Mouse (Mus musculus) skeletal muscle tissue, postnatal 0 days (tissue): Measurements from ENCODE around the gene Bglap. TPM values are rescaled to one million over a fixed set of nuclear protein-coding genes. Genes with fewer than 3 reads are reported as not detected.

ENCODE experiments used
- polyA plus RNA-seq: library from polyadenylated mRNA; unstranded; fragments of >200 nt; fragmentation: Nextera tagmentation; extraction: Ambion mirVana; gene quantifications from 2 replicates; pipeline ENCODE4 v1.2.1, GENCODE M21; 2015

The Bglap gene
- not detected in 2 replicates for polyA plus RNA-seq

DNA sequence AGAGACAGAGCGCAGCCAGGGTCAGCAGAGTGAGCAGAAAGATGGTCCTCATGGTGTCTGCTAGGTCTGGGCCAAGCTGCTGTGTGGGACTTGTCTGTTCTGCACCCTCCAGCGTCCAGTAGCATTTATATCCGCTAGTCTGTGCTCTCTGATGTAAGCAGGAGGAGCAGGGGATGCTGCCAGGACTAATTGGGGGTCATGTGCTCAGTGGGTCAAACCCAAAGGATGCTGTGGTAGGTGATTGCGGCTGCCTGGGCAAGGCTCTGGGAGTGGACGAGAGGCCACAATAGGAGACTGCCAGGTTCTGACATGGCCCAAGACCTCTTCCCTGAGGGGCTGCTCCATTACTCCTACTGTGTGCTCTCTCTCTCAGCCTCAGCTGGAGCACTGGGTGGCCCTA lies at the start of gene Bglap:
Gene Bglap, minus strand, starts transcription at position 101 of the 400 bp plus-strand sequence.

DNA sequence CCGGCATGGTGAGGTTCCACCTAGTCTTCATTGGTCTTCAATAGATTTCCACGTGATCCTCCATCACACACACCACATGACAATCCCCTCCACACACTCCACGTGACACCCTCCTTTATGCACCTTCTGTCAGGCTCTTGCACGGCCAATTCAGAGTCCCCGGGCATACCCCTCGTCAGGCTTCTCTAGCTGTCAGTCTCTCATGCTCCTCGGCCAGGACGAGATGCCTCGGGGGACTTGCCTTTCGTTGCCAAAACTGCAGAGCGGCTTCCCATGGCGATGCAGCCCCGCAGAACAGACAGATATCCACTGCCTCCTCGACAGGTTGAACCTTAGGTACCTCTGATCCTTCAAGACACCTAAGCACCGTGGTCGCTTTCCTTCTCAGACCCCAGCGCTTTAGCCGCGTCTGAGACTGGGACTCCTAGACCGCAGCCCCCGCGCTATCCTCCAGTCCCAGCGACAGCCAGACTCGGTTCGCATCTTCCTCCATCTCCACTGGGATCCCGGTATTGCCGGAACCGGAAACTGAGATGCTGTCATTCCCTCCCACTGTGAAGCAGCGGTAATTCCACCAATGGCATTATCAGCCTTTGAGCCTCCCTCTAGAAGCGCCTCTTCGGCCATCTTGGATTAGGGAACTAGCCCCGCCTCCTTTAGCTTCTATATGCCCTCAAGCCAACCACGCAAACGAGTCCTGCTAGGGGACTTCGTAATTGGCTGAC lies 40.5 kb upstream of the Bglap start, which contains the start of gene Slc25a44:
Gene Slc25a44, minus strand, starts transcription at position 535 of the 725 bp plus-strand sequence.

DNA sequence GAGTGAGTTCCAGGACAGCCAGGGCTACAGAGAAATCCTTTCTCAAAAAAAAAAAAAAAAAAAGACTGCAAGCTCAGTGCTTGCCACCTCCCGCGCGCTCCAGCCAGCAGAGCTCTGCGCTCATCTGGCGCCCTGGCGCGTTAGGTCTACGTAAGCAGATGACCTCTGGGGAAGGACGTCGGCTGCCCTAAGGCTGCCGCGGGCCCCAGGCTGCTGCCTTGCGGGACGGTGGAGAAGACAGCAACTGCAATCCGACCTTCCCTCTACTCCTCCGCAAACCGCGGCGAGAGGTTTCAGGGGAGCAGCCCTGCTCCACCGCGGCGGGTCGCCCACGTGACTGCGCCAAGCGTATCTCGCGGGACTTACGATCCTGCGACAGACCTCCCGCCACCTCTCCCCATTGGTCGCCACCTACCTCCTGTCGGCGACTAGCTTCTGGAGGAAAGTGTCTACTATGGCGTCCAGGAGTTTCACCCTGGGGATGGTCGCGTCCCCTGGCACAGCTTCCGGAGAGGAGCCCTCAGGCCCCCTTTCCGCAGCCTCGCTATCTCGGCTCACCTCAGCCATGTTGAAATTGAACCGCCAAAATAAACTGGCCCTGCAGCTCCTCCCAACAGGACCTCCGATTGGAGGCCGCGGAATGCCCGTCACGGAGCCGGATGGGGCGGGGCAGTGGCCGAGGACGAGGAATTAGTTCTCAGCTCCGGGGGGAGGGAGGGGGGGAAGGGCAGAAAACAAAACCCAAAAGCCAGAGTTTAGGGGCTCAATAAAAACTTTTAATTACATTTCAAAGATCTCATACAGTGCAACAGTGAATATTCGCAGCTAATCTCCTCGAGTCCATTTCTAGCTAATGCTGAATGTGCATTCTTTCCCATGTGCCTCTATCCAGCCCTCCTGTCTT lies 25.7 kb upstream of the Bglap start, which contains the start of gene Pmf1:
Gene Pmf1, minus strand, starts transcription at position 591 of the 904 bp plus-strand sequence.

DNA sequence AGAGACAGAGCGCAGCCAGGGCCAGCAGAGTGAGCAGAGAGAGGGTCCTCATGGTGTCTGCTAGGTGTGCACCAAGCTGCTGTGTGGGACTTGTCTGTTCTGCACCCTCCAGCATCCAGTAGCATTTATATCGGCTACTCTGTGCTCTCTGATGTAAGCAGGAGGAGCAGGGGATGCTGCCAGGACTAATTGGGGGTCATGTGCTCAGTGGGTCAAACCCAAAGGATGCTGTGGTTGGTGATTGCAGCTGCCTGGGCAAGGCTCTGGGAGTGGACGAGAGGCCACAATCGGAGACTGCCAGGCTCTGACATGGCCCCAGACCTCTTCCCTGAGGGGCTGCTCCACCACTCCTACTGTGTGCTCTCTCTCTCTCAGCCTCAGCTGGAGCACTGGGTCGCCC lies 5.7 kb downstream of the Bglap start, which contains the start of gene Bglap2:
Gene Bglap2, minus strand, starts transcription at position 101 of the 400 bp plus-strand sequence.

DNA sequence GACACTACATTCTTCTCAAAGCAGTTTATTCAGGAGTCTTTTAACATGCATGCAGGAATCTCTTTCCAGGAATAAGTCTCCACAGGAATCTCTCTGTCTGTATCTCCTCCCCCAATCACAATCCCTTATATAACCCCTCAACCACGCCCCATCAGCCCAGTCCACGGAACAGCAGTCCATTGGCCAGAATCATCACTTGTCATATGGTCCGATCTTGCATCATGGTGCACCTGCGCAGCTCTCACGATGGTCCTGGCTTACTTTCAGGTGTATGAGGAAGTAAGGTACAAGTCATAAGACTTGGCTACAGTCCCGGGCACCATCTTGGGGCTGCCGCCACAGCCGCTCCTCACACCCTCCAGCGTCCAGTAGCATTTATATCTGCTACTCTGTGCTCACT lies 11.6 kb downstream of the Bglap start, which contains the start of gene Bglap3:
Gene Bglap3, minus strand, starts transcription at position 101 of the 400 bp plus-strand sequence.

DNA sequence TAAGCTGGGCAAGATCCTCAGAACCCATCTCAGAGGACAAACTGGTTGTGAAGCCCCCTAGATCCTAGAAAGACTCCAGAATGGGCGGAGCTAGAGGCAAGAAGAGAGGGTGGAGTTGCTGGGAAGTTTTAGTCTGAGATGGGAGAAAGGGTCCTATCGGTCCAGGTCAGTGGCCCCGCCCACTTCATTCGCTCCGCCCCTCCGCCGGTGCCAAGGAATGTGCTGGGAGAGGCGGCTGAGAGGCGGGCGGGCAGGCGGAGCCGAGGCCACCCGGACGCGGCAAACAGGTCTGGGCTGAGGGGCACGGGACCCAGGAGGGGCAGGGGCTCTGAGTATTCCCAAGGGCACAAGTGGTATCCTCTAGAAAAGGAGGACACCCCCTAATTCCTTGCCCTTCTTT lies 19.9 kb downstream of the Bglap start, which contains the start of gene Paqr6:
Gene Paqr6, plus strand, starts transcription at position 248 of the 400 bp plus-strand sequence.

DNA sequence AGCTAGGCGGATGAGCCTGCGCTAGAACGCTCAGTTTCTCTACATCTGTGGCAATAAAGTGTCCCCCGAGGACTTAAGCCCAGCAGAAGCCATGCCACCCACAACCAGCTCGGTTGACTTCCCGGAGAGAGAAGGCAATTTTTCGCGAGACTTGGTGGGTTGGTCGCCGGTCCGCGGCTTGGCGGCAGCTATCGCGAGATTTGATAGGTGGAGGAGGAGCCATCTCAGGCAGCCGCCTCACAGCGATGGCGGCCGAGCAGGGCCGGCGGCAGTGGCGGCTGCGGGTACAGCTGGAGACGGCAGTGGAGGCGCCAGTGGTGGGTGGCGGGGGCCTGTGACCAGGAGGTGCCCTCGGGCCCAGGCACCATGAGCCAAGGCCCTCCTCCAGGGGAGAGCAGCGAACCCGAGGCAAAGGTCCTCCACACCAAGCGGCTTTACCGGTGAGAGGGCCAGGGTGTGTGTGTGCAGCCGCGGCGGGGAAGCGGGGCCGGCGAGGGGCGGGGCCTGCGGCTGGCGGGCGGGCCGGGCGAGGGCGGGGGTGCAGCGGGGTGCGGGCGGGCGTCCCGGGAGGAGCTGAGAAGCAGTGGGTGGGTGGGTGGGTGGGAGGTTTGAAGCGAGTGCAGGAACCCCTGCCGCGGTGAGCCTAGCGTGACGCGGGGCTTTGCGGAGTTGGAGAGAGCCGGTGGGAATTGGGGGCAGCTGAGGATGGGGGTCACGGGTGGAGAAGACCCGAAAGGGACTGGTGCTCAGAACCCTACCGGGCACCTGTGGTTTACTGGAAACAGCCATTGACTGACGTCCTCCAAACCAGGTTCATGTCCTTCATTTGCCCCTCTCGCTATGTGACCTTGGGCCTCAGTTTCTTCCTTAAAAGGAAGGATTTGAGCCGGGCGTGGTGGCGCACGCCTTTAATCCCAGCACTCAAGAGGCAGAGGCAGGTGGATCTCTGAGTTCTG lies 47.9 kb downstream of the Bglap start, which contains the start of the genes Tmem79 and Smg5:
Gene Tmem79, minus strand, starts transcription at position 91 of the 956 bp plus-strand sequence.
Gene Smg5, plus strand, starts transcription at position 203 of the 956 bp plus-strand sequence.

Other genes with a start within 250 kb of the Bglap start
- gene Mef2d, start 242.1 kb downstream of the Bglap start, polyA plus RNA-seq = 63.1 and 70.4 TPM in 2 replicates
- gene Rhbg, start 129.8 kb downstream of the Bglap start, polyA plus RNA-seq = 1.3 TPM in 1 of 2 replicates, not detected in the other
- 0.13 TPM in 1 of 2 replicates, not detected in the other for gene Gm38392, start 97.3 kb downstream of the Bglap start, polyA plus RNA-seq
- gene Tsacc, start 87.5 kb downstream of the Bglap start, polyA plus RNA-seq = 15.6 and 19.1 TPM in 2 replicates
- 249 and 260 TPM in 2 replicates for gene Cct3, start 87.3 kb downstream of the Bglap start, polyA plus RNA-seq
- gene Glmp, start 59.4 kb downstream of the Bglap start, polyA plus RNA-seq = 94.0 and 119 TPM in 2 replicates
- gene Tmem79, start 48.3 kb downstream of the Bglap start, polyA plus RNA-seq = 1.2 and 2.7 TPM in 2 replicates
- gene Smg5, start 48.2 kb downstream of the Bglap start, polyA plus RNA-seq = 20.1 and 21.9 TPM in 2 replicates
- gene Paqr6, start 19.9 kb downstream of the Bglap start, polyA plus RNA-seq = 2.0 and 2.7 TPM in 2 replicates
- gene Bglap3, start 11.7 kb downstream of the Bglap start, polyA plus RNA-seq = not detected in 2 replicates
- gene Bglap2, start 5.8 kb downstream of the Bglap start, polyA plus RNA-seq = not detected in 2 replicates
- 48.7 and 61.8 TPM in 2 replicates for gene Pmf1, start 25.9 kb upstream of the Bglap start, polyA plus RNA-seq
- gene Slc25a44, start 40.7 kb upstream of the Bglap start, polyA plus RNA-seq = 7.8 and 9.0 TPM in 2 replicates
- gene Sema4a, start 76.7 kb upstream of the Bglap start, polyA plus RNA-seq = 1.8 and 3.0 TPM in 2 replicates
- 374 and 437 TPM in 2 replicates for gene Lmna, start 125.5 kb upstream of the Bglap start, polyA plus RNA-seq
- 2.9 TPM in 2 replicates for gene Mex3a, start 147.9 kb upstream of the Bglap start, polyA plus RNA-seq
- gene Rab25, start 163.8 kb upstream of the Bglap start, polyA plus RNA-seq = 0.22 and 4.9 TPM in 2 replicates
- gene Lamtor2, start 168.6 kb upstream of the Bglap start, polyA plus RNA-seq = 99.9 and 111 TPM in 2 replicates
- gene Ubqln4, start 169.3 kb upstream of the Bglap start, polyA plus RNA-seq = 23.9 and 24.8 TPM in 2 replicates
- gene Ssr2, start 191.4 kb upstream of the Bglap start, polyA plus RNA-seq = 123 and 159 TPM in 2 replicates
- gene Arhgef2, start 221.5 kb upstream of the Bglap start, polyA plus RNA-seq = 78.9 and 79.6 TPM in 2 replicates